Mouse (Mus musculus) fat pad, adult 2 months (tissue): ENCODE data around the gene Asxl1.

Experiments used
- DNase-seq: peaks from one replicate; pipeline ENCODE4 v3.0.0-alpha.2; 2011; ENCODE audit warnings: low read depth, low spot score; ENCODE audit errors: extremely low read depth

Asxl1 gene

DNA sequence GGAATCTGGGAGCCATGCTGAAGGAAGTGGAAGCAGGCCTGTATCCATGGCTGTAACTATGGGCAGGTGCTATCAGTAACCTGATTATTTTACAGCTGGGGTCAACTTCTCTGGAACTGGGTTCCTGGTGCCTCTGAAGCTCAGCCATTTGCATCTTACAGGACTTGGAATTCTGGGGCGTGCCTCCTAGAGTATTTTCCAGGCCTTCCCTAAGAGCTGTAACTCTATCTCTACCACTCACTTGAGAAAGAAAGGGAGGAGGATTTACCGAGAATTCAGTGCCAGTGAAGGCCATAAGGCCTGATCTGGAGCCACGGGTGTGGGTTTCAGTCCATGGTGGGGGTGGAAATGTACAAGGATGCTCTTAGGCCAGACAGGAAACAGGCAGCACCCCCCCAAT is 95.6 kb downstream of the Asxl1 start:
- DNase-seq: no peak

DNA sequence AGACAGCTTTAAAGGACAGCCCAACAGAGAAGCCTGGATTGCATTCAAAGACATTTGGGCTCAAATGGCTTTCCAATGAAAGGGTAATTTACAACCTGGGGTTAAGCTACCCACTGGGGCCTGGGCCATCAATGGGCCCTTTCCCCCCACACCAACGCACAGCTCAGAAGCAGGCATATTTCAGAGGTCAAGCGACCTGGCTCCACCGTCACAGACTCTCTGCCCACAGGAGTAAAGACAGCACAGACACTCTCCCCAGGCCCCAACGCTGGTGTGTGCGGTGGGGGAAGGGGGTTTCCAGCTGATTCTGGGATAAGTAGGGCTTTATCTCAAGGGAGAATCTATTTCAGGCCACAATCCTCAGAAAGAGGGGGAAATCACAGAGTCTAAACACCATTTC is 97.1 kb downstream of the Asxl1 start:
- DNase-seq: no peak

DNA sequence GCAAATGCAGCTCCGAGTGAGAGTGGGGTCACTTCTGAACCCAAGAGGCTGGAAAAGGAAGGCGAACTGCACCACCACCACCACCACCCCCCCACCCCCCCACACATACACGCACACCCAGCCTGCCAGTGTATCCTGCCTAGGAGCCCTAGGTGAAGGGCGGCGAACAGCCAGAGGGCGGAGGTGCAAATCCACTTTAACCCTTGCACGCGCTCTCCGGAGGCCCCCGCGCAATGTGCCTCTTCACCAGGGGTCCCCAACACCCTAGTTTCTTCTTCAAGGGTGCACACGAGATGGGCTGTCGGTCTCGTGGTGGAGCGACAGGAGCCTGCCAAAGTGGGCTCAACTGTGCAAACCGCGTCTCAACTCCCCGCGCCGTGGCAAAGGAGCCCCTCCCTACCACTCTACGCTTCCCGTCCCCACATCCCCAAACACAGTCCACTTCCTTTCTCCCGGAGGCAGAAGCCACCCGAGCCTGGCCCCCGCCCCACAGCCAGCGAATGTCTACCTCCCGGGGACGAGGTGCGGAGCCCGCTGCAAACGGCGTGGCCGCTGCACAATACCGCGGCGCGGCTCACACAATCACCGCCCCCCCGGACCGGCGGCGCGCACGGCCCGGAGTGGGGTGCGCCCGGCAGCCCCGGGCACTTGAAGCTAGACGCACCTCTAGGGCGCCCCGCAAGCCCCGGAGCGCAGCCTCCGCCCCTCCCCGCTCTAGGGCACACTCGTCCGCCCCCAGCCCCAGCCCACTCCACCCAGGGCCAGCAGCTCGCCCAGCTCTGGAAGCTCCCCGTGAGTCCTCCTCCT is 98.0 kb downstream of the Asxl1 start:
- no peak for DNase-seq

GRCm38 (mm10) chr2:153444254-153445136 is 98.9 kb downstream of the Asxl1 start:
- DNase-seq: no peak

- no peak for DNase-seq
These were observed 99.7 kb downstream of the Asxl1 start for GRCm38 (mm10) chr2:153445137-153446016.

DNA sequence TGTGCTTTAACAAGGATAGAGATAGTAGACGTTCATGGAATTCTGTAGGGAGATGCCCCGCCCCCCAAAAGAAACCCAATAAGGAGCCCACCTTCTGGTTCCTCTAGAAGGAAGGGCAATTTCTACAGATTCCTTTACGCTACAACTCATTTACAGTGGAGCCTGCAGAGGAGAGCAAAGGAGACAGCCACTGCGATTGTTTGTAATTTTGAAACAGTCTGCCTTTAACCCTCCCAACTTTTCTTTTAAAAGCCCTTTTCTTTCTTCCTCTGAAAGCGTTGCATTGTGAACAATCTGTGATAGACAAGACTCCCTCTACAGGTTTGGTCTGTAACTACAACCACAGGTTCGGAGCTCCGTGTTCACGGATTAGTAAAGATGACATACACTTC is 100.4 kb downstream of the Asxl1 start:
- no peak for DNase-seq

- no peak for DNase-seq
These were observed 100.8 kb downstream of the Asxl1 start for GRCm38 (mm10) chr2:153446476-153446875.

DNA sequence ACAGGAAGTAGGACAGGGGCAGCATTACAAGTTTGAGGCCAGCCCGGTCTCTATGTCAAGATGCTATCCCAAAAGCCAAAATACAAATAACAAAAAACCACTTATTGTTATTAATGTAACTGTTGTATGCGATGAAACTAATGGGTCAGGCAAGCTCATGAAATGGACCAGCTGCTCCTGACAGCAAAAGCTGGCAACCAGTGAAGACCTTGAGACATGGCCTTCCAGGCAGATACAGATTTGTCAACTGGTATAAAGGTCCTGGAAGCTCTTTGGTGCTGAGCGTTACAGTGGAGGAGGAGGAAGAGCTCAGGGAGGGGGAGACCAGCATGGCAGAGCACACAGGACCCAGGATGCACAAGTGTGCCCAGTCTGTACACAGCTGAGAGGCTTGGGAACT is 102.1 kb downstream of the Asxl1 start:
- DNase-seq: no peak

- no peak for DNase-seq
These were observed 102.9 kb downstream of the Asxl1 start for GRCm38 (mm10) chr2:153448519-153448918.
